Mouse (Mus musculus) intestine, embryonic 14.5 days (tissue): ENCODE measurements around the gene Trip11. TPM values are rescaled to one million over a fixed set of nuclear protein-coding genes. Genes with fewer than 3 reads are reported as not detected.

Experiments used
- ATAC-seq: fragments of 200-750 bp; cut with Nextera tagmentation; replicated peaks from 2 replicates; pipeline ENCODE4 v1.8.0; 2017; ENCODE audit warnings: low read depth, moderate number of reproducible peaks, moderate TSS enrichment, moderate library complexity; ENCODE audit not compliant: low FRiP score, low TSS enrichment
- DNase-seq: peaks from one replicate; pipeline ENCODE4 v3.0.0-alpha.2; 2018; ENCODE audit warnings: low spot score
- H3K27ac ChIP-seq: fragments of 300-500 bp; sonication (generic); 2 replicates; pipeline ENCODE4 v1.5.1; 2014; ENCODE audit warnings: low read depth, mild to moderate bottlenecking, control low read depth
- H3K27me3 ChIP-seq: fragments of 300-500 bp; sonication (generic); replicated peaks from 2 replicates; pipeline ENCODE4 v1.6.1; 2014; ENCODE audit warnings: low read length, control low read depth; ENCODE audit not compliant: control insufficient read depth, insufficient read depth
- H3K36me3 ChIP-seq: fragments of 300-500 bp; sonication (generic); 2 replicates; pipeline ENCODE4 v1.6.1; 2014; ENCODE audit warnings: low read length, control low read depth; ENCODE audit not compliant: control insufficient read depth, insufficient read depth
- H3K4me1 ChIP-seq: fragments of 300-500 bp; sonication (generic); replicated peaks from 2 replicates; pipeline ENCODE4 v1.6.1; 2014; ENCODE audit warnings: low read length, control low read depth, mixed read lengths; ENCODE audit not compliant: control insufficient read depth, insufficient read depth
- H3K4me2 ChIP-seq: fragments of 300-500 bp; sonication (generic); 2 replicates; pipeline ENCODE4 v1.6.1; 2014; ENCODE audit warnings: low read length
- H3K4me3 ChIP-seq: fragments of 300-500 bp; sonication (generic); 2 replicates; pipeline ENCODE4 v1.5.1; 2014; ENCODE audit warnings: low read depth, low read length, control low read depth, mixed read lengths
- H3K9ac ChIP-seq: fragments of 300-500 bp; sonication (generic); 2 replicates; pipeline ENCODE4 v1.6.1; 2014; ENCODE audit warnings: mild to moderate bottlenecking, low read length
- H3K9me3 ChIP-seq: fragments of 300-500 bp; sonication (generic); 2 replicates; pipeline ENCODE4 v1.6.1; 2016; ENCODE audit warnings: low read length, control low read depth; ENCODE audit not compliant: control insufficient read depth
- WGBS: fragments of 180-500 bp; shearing (Covaris S2); extraction: QIAGEN DNeasy Blood & Tissue Kit; methylation state at CpG from one replicate; pipeline ENCODE4 v1.1.7; 2014; 5-methylcytosine and 5-hydroxymethylcytosine counted together
- polyA plus RNA-seq: library from polyadenylated mRNA; unstranded; fragments of >200 nt; fragmentation: Nextera tagmentation; extraction: Ambion mirVana; gene quantifications from 2 replicates; pipeline ENCODE4 v1.2.1, GENCODE M21; 2014

The Trip11 gene
- polyA plus RNA-seq, 1 experiment from 2014 or later, result 26.8 TPM

GRCm38 (mm10) chr12:101792684-101793083 lies 120.4 kb downstream of the Trip11 start:
- no peak for DNase-seq
- Histone ChIP-seq H3K27me3 (no peaks in the 10 kb centered on the region), H3K9me3 (no peaks in the 10 kb centered on the region), H3K4me2 (no peak overlapping the region), H3K36me3 (no peaks in the 10 kb centered on the region), H3K9ac (no peak overlapping the region), H3K4me1 (no peaks in the 10 kb centered on the region), H3K27ac (no peak overlapping the region), H3K4me3 (no peak overlapping the region)
- ATAC-seq, result no peak
- WGBS, result 88% methylated on average over 4 of the region's 4 CpGs

- WGBS, result 88% methylated on average over 3 of the region's 3 CpGs
Measured at GRCm38 (mm10) chr12:101789767-101790166, 123.3 kb downstream of the Trip11 start.

GRCm38 (mm10) chr12:101789250-101789649 lies 123.8 kb downstream of the Trip11 start:
- ATAC-seq, result no peak
- Histone ChIP-seq H3K4me3 (no peak overlapping the region), H3K9me3 (no peaks in the 10 kb centered on the region), H3K9ac (no peak overlapping the region), H3K36me3 (no peaks in the 10 kb centered on the region), H3K27ac (no peak overlapping the region), H3K4me2 (no peak overlapping the region), H3K4me1 (no peaks in the 10 kb centered on the region), H3K27me3 (no peaks in the 10 kb centered on the region)
- WGBS, result 91% methylated on average over 3 of the region's 3 CpGs
- DNase-seq, result no peak

More at GRCm38 (mm10) chr12:101789767-101790166, 123.3 kb downstream of the Trip11 start:
- ATAC-seq (no peak), DNase-seq (no peak)
- H3K36me3 ChIP-seq, result no peaks in the 10 kb centered on the region
- no peak overlapping the region for H3K4me3 ChIP-seq
- H3K4me1 ChIP-seq, result no peaks in the 10 kb centered on the region
- no peaks in the 10 kb centered on the region for H3K27me3 ChIP-seq
- no peak overlapping the region for H3K27ac ChIP-seq
- H3K9me3 ChIP-seq, result no peaks in the 10 kb centered on the region
- H3K4me2 ChIP-seq, result no peak overlapping the region
- H3K9ac ChIP-seq, result no peak overlapping the region

Other genes starting within 250 kb of the Trip11 start
- 1.8 TPM in 2 replicates for gene Tc2n, start 194.7 kb downstream of the Trip11 start, polyA plus RNA-seq
- gene Fbln5, start 94.2 kb downstream of the Trip11 start, polyA plus RNA-seq, result 42.4 and 44.0 TPM in 2 replicates
- gene Atxn3, start 45.0 kb upstream of the Trip11 start, polyA plus RNA-seq, result 14.3 and 15.5 TPM in 2 replicates
- gene Cpsf2, start 62.7 kb upstream of the Trip11 start, polyA plus RNA-seq, result 31.3 and 32.5 TPM in 2 replicates
- 0.62 and 0.75 TPM in 2 replicates for gene Slc24a4, start 215.5 kb upstream of the Trip11 start, polyA plus RNA-seq